Mouse (Mus musculus): ENCODE data around the gene Bak1. TPM values are rescaled to one million over a fixed set of nuclear protein-coding genes. Genes with fewer than 3 reads are reported as not detected.
"Not testable (repeated sequence)": the region's sequence is repeated elsewhere in the genome, so short reads cannot be mapped to it uniquely, and the experiment has no call there.

The Bak1 gene
- polyA plus RNA-seq, 1 experiment from 2014 or later = 8.5 TPM

DNA sequence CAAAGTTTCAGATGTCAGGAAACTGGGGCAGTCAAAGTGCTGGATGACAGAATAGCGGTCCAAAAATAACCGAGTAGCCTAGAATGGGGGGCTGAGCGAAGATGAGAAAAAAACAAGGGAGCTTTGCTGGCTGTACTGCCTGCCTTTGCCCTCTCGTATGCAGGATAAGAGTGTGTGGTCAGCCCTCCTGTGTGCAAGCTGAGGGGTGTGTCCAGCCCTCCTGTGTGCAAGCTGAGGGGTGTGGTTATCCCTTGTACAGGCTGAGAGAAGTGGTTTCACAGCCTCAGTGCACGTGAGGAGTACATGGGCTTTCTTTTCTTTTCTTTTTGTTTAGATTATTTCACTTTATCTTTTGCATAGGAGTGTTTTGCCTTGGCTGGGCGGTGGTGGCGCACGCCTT, 33.2 kb downstream of the Bak1 start:
- Histone ChIP-seq H3K27me3 (no peaks in the 10 kb centered on the region), H3K4me3 (replicated peaks) (no peak overlapping the region), H3K9ac (no peak overlapping the region), H3K27ac (peak overlapping the region; percentile 48; the same call in 1 of the 2 replicates), H3K36me3 (no peaks in the 10 kb centered on the region), H3K4me1 (peaks cover 10% of the 10 kb centered on the region), H3K4me2 (no peak overlapping the region), H3K9me3 (replicated peaks) (no peaks in the 10 kb centered on the region)
- no peak for ATAC-seq (replicated peaks; ENCODE audit: low FRiP score)
- 77% methylated on average over 8 of the region's 8 CpGs for WGBS

DNA sequence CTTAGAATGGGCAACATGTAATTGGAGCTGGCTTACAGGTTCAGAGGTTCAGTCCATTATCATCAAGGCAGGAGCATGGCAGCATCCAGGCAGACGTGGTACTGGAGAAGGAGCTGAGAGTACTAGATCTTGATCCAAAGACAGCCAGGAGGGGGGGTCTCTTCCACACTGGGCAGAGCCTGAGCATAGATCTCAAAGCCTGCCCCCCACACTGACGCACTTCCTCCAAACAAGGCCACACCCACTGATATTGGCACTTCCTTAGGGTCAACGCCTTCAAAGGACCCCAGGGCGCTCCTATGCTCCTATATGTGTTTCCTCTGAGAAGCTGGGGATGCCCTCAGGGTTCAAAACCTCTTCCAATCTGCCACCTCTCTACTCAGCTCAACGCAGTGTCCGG, 33.8 kb downstream of the Bak1 start:
- H3K9me3 ChIP-seq (replicated peaks) = no peaks in the 10 kb centered on the region
- peak overlapping the region; percentile 48 for H3K27ac ChIP-seq
- no peak overlapping the region for H3K4me2 ChIP-seq
- H3K36me3 ChIP-seq = no peaks in the 10 kb centered on the region
- peaks cover 6% of the 10 kb centered on the region for H3K4me1 ChIP-seq
- no peak for ATAC-seq (replicated peaks; ENCODE audit: low FRiP score)
- WGBS = 70% methylated on average over 6 of the region's 6 CpGs
- H3K4me3 ChIP-seq (replicated peaks) = no peak overlapping the region
- H3K9ac ChIP-seq = no peak overlapping the region
- H3K27me3 ChIP-seq = no peaks in the 10 kb centered on the region

DNA sequence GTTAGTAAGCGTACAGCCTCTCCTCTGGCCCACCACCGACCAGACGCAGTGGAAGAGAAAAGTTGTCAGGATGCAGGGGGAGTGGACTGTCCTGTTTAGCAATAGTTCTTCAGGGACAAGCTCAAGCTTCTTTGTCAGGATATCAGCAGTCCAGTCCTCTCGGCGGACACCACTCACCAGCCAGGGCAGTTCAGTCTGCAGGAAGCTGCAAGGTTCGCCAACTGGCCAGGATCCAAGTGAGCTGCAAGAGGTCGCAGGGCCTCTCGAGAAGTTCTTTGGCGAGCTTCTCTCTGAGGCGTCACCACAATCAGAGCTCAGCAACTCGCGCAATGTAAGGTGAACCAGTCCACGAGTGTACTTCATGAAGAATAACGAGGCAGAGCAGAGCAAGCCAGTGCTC, 34.4 kb downstream of the Bak1 start:
- H3K27ac ChIP-seq = no peak overlapping the region
- no peak overlapping the region for H3K9ac ChIP-seq
- no peaks in the 10 kb centered on the region for H3K36me3 ChIP-seq
- H3K4me1 ChIP-seq = peaks cover 6% of the 10 kb centered on the region
- 67% methylated on average over 14 of the region's 14 CpGs for WGBS
- no peaks in the 10 kb centered on the region for H3K27me3 ChIP-seq
- H3K9me3 ChIP-seq (replicated peaks) = no peaks in the 10 kb centered on the region
- H3K4me3 ChIP-seq (replicated peaks) = no peak overlapping the region
- ATAC-seq (replicated peaks; ENCODE audit: low FRiP score) = no peak
- H3K4me2 ChIP-seq = no peak overlapping the region

DNA sequence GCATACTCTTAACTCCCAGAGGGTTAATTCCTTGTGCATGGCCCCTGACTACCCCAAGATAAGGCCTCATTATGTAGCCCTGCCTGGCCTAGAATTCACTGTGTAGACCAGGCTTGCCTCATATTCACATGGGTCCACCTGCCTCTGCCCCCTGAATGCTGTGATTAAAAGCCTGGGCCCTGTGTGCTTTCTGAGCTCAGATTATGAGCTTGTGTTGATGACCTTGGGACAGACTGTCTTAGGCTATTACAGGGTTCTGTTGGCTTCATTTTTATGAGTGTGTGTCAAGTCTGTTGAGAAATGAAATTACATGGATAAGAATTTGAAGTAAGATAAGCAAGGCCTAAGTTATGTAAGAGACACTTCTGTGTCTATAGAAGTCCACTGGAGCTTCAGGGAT, 38.3 kb downstream of the Bak1 start:
- no peak overlapping the region for H3K27ac ChIP-seq
- no peak overlapping the region for H3K4me2 ChIP-seq
- H3K4me1 ChIP-seq = peaks cover 6% of the 10 kb centered on the region
- H3K4me3 ChIP-seq (replicated peaks) = no peak overlapping the region
- H3K27me3 ChIP-seq = no peaks in the 10 kb centered on the region
- ATAC-seq (replicated peaks; ENCODE audit: low FRiP score) = no peak
- no peak overlapping the region for H3K9ac ChIP-seq
- no peaks in the 10 kb centered on the region for H3K9me3 ChIP-seq (replicated peaks)
- no peaks in the 10 kb centered on the region for H3K36me3 ChIP-seq

- no peak overlapping the region for H3K27ac ChIP-seq
- no peaks in the 10 kb centered on the region for H3K9me3 ChIP-seq (replicated peaks)
- no peak overlapping the region for H3K4me2 ChIP-seq
- H3K4me3 ChIP-seq (replicated peaks) = no peak overlapping the region
- H3K9ac ChIP-seq = no peak overlapping the region
- 0 out of 2 replicates have a peak, but pooled peaks have one; percentile 29 for ATAC-seq (replicated peaks; ENCODE audit: low FRiP score)
- H3K4me1 ChIP-seq = no peaks in the 10 kb centered on the region
- H3K36me3 ChIP-seq = peaks cover 2% of the 10 kb centered on the region
- WGBS = 54% methylated on average over 10 of the region's 10 CpGs
- H3K27me3 ChIP-seq = no peaks in the 10 kb centered on the region
These were observed 43.2 kb downstream of the Bak1 start for GRCm38 (mm10) chr17:26985503-26986179.

DNA sequence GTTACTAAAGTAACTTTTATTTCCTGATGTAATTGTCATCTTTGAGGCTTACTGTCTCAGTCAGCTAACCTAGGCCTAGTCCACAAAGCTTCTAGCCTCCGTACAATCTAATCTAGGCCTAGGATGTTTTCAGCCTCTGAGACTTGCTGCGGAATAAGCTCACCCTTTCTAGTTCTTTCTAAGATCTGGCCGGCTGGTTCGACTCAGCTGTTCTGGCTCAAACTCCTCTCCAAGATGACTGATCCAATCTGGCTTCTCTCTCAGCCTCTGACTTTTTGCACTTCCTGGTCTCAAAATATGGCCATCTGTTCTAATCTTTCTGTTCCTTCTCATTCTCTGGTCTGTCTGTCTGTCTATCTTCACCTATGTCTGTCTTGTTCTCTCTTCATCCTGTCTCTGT, 45.4 kb downstream of the Bak1 start:
- no peak overlapping the region for H3K4me3 ChIP-seq (replicated peaks)
- no peaks in the 10 kb centered on the region for H3K9me3 ChIP-seq (replicated peaks)
- H3K27ac ChIP-seq = no peak overlapping the region
- ATAC-seq (replicated peaks; ENCODE audit: low FRiP score) = no peak
- H3K4me2 ChIP-seq = no peak overlapping the region
- H3K27me3 ChIP-seq = no peaks in the 10 kb centered on the region
- no peak overlapping the region for H3K9ac ChIP-seq
- peaks cover 22% of the 10 kb centered on the region for H3K36me3 ChIP-seq
- WGBS = 88% methylated on average over 4 of the region's 4 CpGs
- H3K4me1 ChIP-seq = no peaks in the 10 kb centered on the region

DNA sequence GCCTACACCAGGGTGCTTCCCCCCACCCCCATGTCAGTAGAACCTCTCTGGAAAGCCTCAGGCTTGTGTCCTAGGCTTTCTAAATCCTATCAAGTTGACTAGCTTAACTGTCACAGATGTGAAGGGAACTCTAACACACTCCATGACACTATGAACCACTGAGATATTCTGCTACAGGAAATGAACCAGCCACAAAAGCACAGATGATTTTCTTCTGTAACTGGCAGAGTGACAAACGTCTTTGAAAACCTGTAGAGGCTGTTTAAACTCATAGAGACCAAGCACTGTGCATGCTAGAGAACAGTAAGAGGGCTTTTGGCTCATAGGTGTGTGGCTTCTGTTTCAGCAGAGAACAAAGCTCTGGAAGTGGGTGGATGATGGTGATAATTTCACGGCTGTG, 47.8 kb downstream of the Bak1 start:
- peaks cover 6% of the 10 kb centered on the region for H3K4me1 ChIP-seq
- no peaks in the 10 kb centered on the region for H3K27me3 ChIP-seq
- H3K9ac ChIP-seq = no peak overlapping the region
- ATAC-seq (replicated peaks; ENCODE audit: low FRiP score) = no peak
- no peak overlapping the region for H3K4me3 ChIP-seq (replicated peaks)
- H3K9me3 ChIP-seq (replicated peaks) = no peaks in the 10 kb centered on the region
- H3K36me3 ChIP-seq = peaks cover 44% of the 10 kb centered on the region
- no peak overlapping the region for H3K27ac ChIP-seq
- H3K4me2 ChIP-seq = no peak overlapping the region
- 67% methylated on average over 2 of the region's 2 CpGs for WGBS

DNA sequence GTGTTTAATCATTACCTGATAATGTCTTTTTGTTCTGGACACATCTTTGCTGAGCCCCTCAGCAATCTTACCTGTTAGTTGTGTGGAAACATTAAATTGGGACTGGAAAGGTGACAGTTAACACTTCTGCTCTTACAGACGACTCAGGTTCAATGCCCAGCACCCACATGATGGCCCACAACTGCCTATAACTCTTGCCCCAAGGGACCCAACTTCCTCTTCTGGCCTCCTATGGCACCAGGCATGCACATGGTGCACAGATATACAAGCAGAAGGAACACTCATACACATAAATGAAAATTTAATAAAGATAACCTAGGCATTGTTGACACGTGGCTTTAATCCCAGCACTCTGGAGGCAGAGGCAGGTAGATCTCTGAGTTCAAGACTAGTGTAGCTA, 49.4 kb downstream of the Bak1 start:
- no peak overlapping the region for H3K4me3 ChIP-seq (replicated peaks)
- no peak overlapping the region for H3K4me2 ChIP-seq
- 75% methylated on average over 2 of the region's 2 CpGs for WGBS
- H3K9ac ChIP-seq = no peak overlapping the region
- no peak overlapping the region for H3K27ac ChIP-seq
- no peak for ATAC-seq (replicated peaks; ENCODE audit: low FRiP score)
- no peaks in the 10 kb centered on the region for H3K9me3 ChIP-seq (replicated peaks)
- peaks cover 60% of the 10 kb centered on the region for H3K36me3 ChIP-seq
- H3K27me3 ChIP-seq = no peaks in the 10 kb centered on the region
- H3K4me1 ChIP-seq = peaks cover 20% of the 10 kb centered on the region

GRCm38 (mm10) chr17:26977354-26977753, 51.5 kb downstream of the Bak1 start:
- Histone ChIP-seq H3K36me3 (peaks cover 63% of the 10 kb centered on the region), H3K4me1 (peaks cover 32% of the 10 kb centered on the region)
- not testable (repeated sequence) for H3K4me2 ChIP-seq; H3K9ac ChIP-seq; H3K4me3 ChIP-seq (replicated peaks); H3K27me3 ChIP-seq; ATAC-seq (replicated peaks; ENCODE audit: low FRiP score); H3K27ac ChIP-seq; H3K9me3 ChIP-seq (replicated peaks)
- 89% methylated on average over 6 of the region's 6 CpGs for WGBS

GRCm38 (mm10) chr17:26975415-26975814, 53.4 kb downstream of the Bak1 start:
- Histone ChIP-seq H3K27ac (no peak overlapping the region), H3K4me2 (no peak overlapping the region), H3K4me1 (peaks cover 48% of the 10 kb centered on the region), H3K9ac (no peak overlapping the region), H3K27me3 (no peaks in the 10 kb centered on the region), H3K9me3 (replicated peaks) (no peaks in the 10 kb centered on the region), H3K4me3 (replicated peaks) (no peak overlapping the region), H3K36me3 (peaks cover 62% of the 10 kb centered on the region)
- no peak for ATAC-seq (replicated peaks; ENCODE audit: low FRiP score)

DNA sequence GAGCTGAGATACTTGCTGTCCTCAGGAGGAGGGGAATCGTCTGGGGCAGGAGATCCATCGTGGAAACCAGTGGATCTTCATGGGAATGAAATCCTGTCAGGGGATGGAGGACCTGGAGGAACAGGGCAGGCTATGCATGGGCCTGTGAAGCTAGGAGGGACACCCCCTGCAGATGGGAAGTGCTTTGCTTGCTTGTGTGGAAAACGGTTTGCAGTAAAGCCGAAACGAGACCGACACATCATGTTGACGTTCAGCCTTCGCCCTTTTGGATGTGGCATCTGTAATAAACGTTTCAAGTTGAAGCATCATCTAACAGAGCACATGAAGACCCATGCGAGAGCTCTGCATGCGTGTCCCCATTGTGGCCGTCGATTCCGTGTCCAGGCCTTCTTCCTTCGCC, 54.3 kb downstream of the Bak1 start:
- H3K4me1 ChIP-seq = peaks cover 48% of the 10 kb centered on the region
- no peaks in the 10 kb centered on the region for H3K9me3 ChIP-seq (replicated peaks)
- ATAC-seq (replicated peaks; ENCODE audit: low FRiP score) = no peak
- 91% methylated on average over 15 of the region's 15 CpGs for WGBS
- H3K4me3 ChIP-seq (replicated peaks) = peak overlapping the region; percentile 81; the same call in 1 of the 2 replicates
- no peak overlapping the region for H3K27ac ChIP-seq
- no peaks in the 10 kb centered on the region for H3K27me3 ChIP-seq
- peak overlapping the region; percentile 95 for H3K4me2 ChIP-seq
- H3K36me3 ChIP-seq = peaks cover 58% of the 10 kb centered on the region
- H3K9ac ChIP-seq = 0 out of 2 replicates have a peak overlapping the region, but pooled peaks have one; percentile 85

DNA sequence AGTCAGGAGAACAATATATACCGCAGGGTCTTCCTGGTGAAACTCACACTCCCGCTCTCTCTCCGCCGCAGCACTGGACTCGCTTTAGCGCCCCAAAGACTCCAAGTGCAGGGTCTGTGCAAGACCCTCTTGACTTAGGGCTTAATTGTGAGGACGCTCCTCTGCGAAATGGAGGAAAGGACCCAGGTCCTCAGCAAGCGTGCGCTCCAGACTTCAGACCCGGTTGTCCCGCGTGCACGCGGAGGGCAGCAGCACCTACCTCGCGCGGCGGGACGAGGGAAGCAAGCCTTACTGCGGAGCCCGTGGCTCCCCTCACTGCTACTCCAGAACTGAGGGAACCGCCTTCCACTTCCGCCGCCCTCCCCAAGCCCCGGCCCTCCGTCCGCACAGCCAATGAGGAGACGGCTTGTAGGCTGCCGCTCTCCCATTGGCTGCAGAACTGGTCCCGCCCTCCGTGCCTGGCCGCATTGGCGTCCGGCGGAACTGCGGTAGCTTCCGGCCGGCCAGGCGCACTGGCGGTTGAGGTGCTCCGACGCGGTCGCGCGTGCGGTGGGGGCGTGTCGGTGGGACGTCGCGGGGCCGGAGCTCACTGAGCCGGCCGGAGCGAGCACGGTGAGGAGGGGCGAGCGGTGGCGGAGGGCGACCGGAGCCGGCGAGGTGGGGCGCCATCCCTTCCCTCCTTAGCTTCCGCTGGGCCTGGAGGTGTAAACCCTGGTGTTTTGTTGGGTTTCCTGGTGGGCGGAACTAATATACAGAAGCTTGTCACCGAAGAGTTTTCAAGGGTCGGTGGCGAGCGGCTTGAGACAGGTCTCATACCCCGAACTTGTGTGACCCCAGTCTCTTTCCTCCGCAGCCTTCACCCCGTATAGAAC, 55.9 kb downstream of the Bak1 start, which contains the start of gene Zbtb9:
Gene Zbtb9 (plus strand): TSS at position 465 of the 872 bp plus-strand sequence.
- peak within 1 kb of the TSS; percentile 95 for H3K4me2 ChIP-seq
- peaks cover 48% of the 10 kb centered on the region for H3K4me1 ChIP-seq
- peaks cover 52% of the 10 kb centered on the region for H3K36me3 ChIP-seq
- H3K9me3 ChIP-seq (replicated peaks) = no peaks in the 10 kb centered on the region
- no peaks in the 10 kb centered on the region for H3K27me3 ChIP-seq
- H3K9ac ChIP-seq = peak within 1 kb of the TSS; percentile 85
- ATAC-seq (replicated peaks; ENCODE audit: low FRiP score) = peak; percentile 98
- WGBS = under 1% methylated on average over 75 of the region's 75 CpGs
- H3K4me3 ChIP-seq (replicated peaks) = peak within 1 kb of the TSS; percentile 81
- H3K27ac ChIP-seq = peak within 1 kb of the TSS; percentile 91

Measured in kidney, embryonic 15.5 days (tissue).